Mouse (Mus musculus): Measurements from ENCODE around the gene Gnat2. TPM values are rescaled to one million over a fixed set of nuclear protein-coding genes. Genes with fewer than 3 reads are reported as not detected.

The Gnat2 gene
- polyA plus RNA-seq, 1 experiment from 2014 or later = 0.93 TPM

Other genes starting within 250 kb of the Gnat2 start
- 66.9 and 82.6 TPM in 2 replicates for gene Eps8l3, start 215.6 kb upstream of the Gnat2 start, polyA plus RNA-seq (2014; fragmentation: Nextera tagmentation; extraction: Ambion mirVana)
- 196 and 223 TPM in 2 replicates for gene Gstm5, start 197.0 kb upstream of the Gnat2 start, polyA plus RNA-seq (2014; fragmentation: Nextera tagmentation; extraction: Ambion mirVana)
- gene Gstm7, start 161.0 kb upstream of the Gnat2 start, polyA plus RNA-seq (2014; fragmentation: Nextera tagmentation; extraction: Ambion mirVana) = 21.3 and 23.4 TPM in 2 replicates
- 8.7 and 11.6 TPM in 2 replicates for gene Gstm6, start 149.0 kb upstream of the Gnat2 start, polyA plus RNA-seq (2014; fragmentation: Nextera tagmentation; extraction: Ambion mirVana)
- gene Gstm3, start 123.5 kb upstream of the Gnat2 start, polyA plus RNA-seq (2014; fragmentation: Nextera tagmentation; extraction: Ambion mirVana) = 27.3 and 41.6 TPM in 2 replicates
- 140 and 141 TPM in 2 replicates for gene Gstm2, start 106.3 kb upstream of the Gnat2 start, polyA plus RNA-seq (2014; fragmentation: Nextera tagmentation; extraction: Ambion mirVana)
- gene Gstm1, start 74.8 kb upstream of the Gnat2 start, polyA plus RNA-seq (2014; fragmentation: Nextera tagmentation; extraction: Ambion mirVana) = 186 and 220 TPM in 2 replicates
- 20.4 and 20.6 TPM in 2 replicates for gene Gstm4, start 47.9 kb upstream of the Gnat2 start, polyA plus RNA-seq (2014; fragmentation: Nextera tagmentation; extraction: Ambion mirVana)
- gene Ampd2, start 6.1 kb upstream of the Gnat2 start, polyA plus RNA-seq (2014; fragmentation: Nextera tagmentation; extraction: Ambion mirVana) = 38.6 and 42.2 TPM in 2 replicates
- gene Gnai3, start 53.4 kb downstream of the Gnat2 start, polyA plus RNA-seq (2014; fragmentation: Nextera tagmentation; extraction: Ambion mirVana) = 171 and 182 TPM in 2 replicates
- 0.04 and 0.26 TPM in 2 replicates for gene Gpr61, start 62.1 kb downstream of the Gnat2 start, polyA plus RNA-seq (2014; fragmentation: Nextera tagmentation; extraction: Ambion mirVana)
- 3.0 and 3.5 TPM in 2 replicates for gene Amigo1, start 93.5 kb downstream of the Gnat2 start, polyA plus RNA-seq (2014; fragmentation: Nextera tagmentation; extraction: Ambion mirVana)
- gene Cyb561d1, start 108.4 kb downstream of the Gnat2 start, polyA plus RNA-seq (2014; fragmentation: Nextera tagmentation; extraction: Ambion mirVana) = 2.3 and 2.6 TPM in 2 replicates
- 15.3 and 15.5 TPM in 2 replicates for gene Atxn7l2, start 118.1 kb downstream of the Gnat2 start, polyA plus RNA-seq (2014; fragmentation: Nextera tagmentation; extraction: Ambion mirVana)
- 0.08 and 0.36 TPM in 2 replicates for gene Sypl2, start 133.9 kb downstream of the Gnat2 start, polyA plus RNA-seq (2014; fragmentation: Nextera tagmentation; extraction: Ambion mirVana)
- 319 and 324 TPM in 2 replicates for gene Psma5, start 164.1 kb downstream of the Gnat2 start, polyA plus RNA-seq (2014; fragmentation: Nextera tagmentation; extraction: Ambion mirVana)
- gene Sort1, start 191.3 kb downstream of the Gnat2 start, polyA plus RNA-seq (2014; fragmentation: Nextera tagmentation; extraction: Ambion mirVana) = 11.4 and 13.5 TPM in 2 replicates

Measured in intestine, embryonic 14.5 days (tissue).